Mouse (Mus musculus): Measurements from ENCODE around the gene Kpna7. TPM values are rescaled to one million over a fixed set of nuclear protein-coding genes. Genes with fewer than 3 reads are reported as not detected.

Gene Kpna7
- polyA plus RNA-seq, 1 experiment from 2014 or later = not detected

DNA sequence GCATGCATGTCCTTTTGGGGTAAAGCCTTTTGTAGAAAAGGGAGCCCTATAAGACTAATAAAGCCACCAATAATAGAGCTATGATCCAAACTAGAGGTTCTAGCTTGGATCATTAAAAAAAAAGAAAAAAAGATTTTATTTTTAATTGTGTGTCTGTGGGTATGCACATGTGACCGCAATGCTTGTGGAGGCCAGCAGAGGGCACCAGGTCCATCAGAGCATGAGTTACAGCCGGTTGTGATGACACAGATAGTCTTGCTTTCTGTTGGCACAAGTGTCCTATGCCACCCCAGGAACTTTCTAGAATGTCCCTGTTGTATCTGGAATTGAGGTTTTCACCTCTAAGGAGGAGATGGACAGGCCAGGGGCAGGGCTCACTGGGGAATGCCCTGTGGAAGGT, 35.6 kb upstream of the Kpna7 start:
- Histone ChIP-seq H3K27ac (ENCODE audit: low read depth, low read length) (no peak overlapping the region), H3K9ac (ENCODE audit: low read depth, low read length) (no peak overlapping the region), H3K4me2 (ENCODE audit: low read length) (no peak overlapping the region), H3K9me3 (ENCODE audit: control insufficient read depth, low read length) (no peaks in the 10 kb centered on the region), H3K4me1 (ENCODE audit: control insufficient read depth, insufficient read depth, low read depth, low read length) (peaks cover 4% of the 10 kb centered on the region), H3K36me3 (ENCODE audit: control insufficient read depth, insufficient read depth, low read length) (no peaks in the 10 kb centered on the region; the same call in none of the 2 replicates), H3K27me3 (replicated peaks; ENCODE audit: control insufficient read depth, insufficient read depth, low read length) (peaks cover 5% of the 10 kb centered on the region; the same call in 1 of the 2 replicates), H3K4me3 (ENCODE audit: low read length) (no peak overlapping the region)
- 83% methylated on average over 2 of the region's 2 CpGs for WGBS
- no peak for ATAC-seq

- no peak for ATAC-seq
- WGBS = 86% methylated on average over 5 of the region's 5 CpGs
- no peak overlapping the region for H3K4me2 ChIP-seq (ENCODE audit: low read length)
These were observed 34.6 kb upstream of the Kpna7 start for GRCm38 (mm10) chr5:145118461-145118860.

GRCm38 (mm10) chr5:145118005-145118404, 34.2 kb upstream of the Kpna7 start:
- Histone ChIP-seq H3K27me3 (replicated peaks; ENCODE audit: control insufficient read depth, insufficient read depth, low read length) (peaks cover 5% of the 10 kb centered on the region; the same call in 1 of the 2 replicates), H3K27ac (ENCODE audit: low read depth, low read length) (no peak overlapping the region), H3K4me1 (ENCODE audit: control insufficient read depth, insufficient read depth, low read depth, low read length) (peaks cover 9% of the 10 kb centered on the region), H3K4me3 (ENCODE audit: low read length) (no peak overlapping the region), H3K9me3 (ENCODE audit: control insufficient read depth, low read length) (no peaks in the 10 kb centered on the region), H3K36me3 (ENCODE audit: control insufficient read depth, insufficient read depth, low read length) (no peaks in the 10 kb centered on the region), H3K4me2 (ENCODE audit: low read length) (no peak overlapping the region), H3K9ac (ENCODE audit: low read depth, low read length) (no peak overlapping the region)
- ATAC-seq = no peak
- 58% methylated on average over 6 of the region's 6 CpGs for WGBS

More at GRCm38 (mm10) chr5:145118461-145118860, 34.6 kb upstream of the Kpna7 start:
- no peak overlapping the region for H3K4me3 ChIP-seq (ENCODE audit: low read length)
- H3K36me3 ChIP-seq (ENCODE audit: control insufficient read depth, insufficient read depth, low read length) = no peaks in the 10 kb centered on the region
- no peaks in the 10 kb centered on the region for H3K9me3 ChIP-seq (ENCODE audit: control insufficient read depth, low read length)
- peaks cover 9% of the 10 kb centered on the region for H3K4me1 ChIP-seq (ENCODE audit: control insufficient read depth, insufficient read depth, low read depth, low read length)
- H3K27ac ChIP-seq (ENCODE audit: low read depth, low read length) = no peak overlapping the region
- peaks cover 5% of the 10 kb centered on the region; the same call in 1 of the 2 replicates for H3K27me3 ChIP-seq (replicated peaks; ENCODE audit: control insufficient read depth, insufficient read depth, low read length)
- no peak overlapping the region for H3K9ac ChIP-seq (ENCODE audit: low read depth, low read length)

- Histone ChIP-seq H3K9me3 (ENCODE audit: control insufficient read depth, low read length) (no peaks in the 10 kb centered on the region), H3K27ac (ENCODE audit: low read depth, low read length) (no peak overlapping the region; the same call in 1 of the 2 replicates), H3K4me3 (ENCODE audit: low read length) (no peak overlapping the region), H3K4me1 (ENCODE audit: control insufficient read depth, insufficient read depth, low read depth, low read length) (peaks cover 9% of the 10 kb centered on the region), H3K27me3 (replicated peaks; ENCODE audit: control insufficient read depth, insufficient read depth, low read length) (peaks cover 5% of the 10 kb centered on the region; the same call in 1 of the 2 replicates), H3K4me2 (ENCODE audit: low read length) (no peak overlapping the region), H3K9ac (ENCODE audit: low read depth, low read length) (no peak overlapping the region), H3K36me3 (ENCODE audit: control insufficient read depth, insufficient read depth, low read length) (no peaks in the 10 kb centered on the region)
- 45% methylated on average over 10 of the region's 10 CpGs for WGBS
- ATAC-seq = no peak
These were observed 33.1 kb upstream of the Kpna7 start for GRCm38 (mm10) chr5:145116916-145117315.

DNA sequence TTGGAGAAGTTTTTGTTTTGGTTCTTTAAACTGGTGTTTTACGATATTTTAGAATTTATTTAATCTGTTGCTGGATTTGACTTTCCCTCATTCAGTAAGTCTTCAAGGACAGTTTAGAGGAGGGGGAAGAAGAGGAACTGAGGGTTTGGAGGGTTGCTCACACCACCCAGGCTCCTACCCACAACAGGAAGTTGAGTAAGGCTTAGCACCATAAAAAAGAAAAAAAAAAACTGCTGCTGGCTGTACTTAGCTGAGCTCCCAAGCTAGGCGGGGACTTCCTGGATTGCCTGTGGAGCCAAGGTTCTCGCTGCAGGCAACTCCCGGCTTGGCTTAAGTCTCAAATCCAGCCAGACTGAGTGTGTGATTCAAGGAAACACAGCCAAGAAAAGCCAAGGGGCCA, 32.5 kb upstream of the Kpna7 start:
- Histone ChIP-seq H3K27ac (ENCODE audit: low read depth, low read length) (no peak overlapping the region; the same call in 1 of the 2 replicates), H3K36me3 (ENCODE audit: control insufficient read depth, insufficient read depth, low read length) (no peaks in the 10 kb centered on the region), H3K4me2 (ENCODE audit: low read length) (no peak overlapping the region), H3K9ac (ENCODE audit: low read depth, low read length) (no peak overlapping the region), H3K27me3 (replicated peaks; ENCODE audit: control insufficient read depth, insufficient read depth, low read length) (peaks cover 5% of the 10 kb centered on the region; the same call in 1 of the 2 replicates), H3K4me3 (ENCODE audit: low read length) (no peak overlapping the region), H3K4me1 (ENCODE audit: control insufficient read depth, insufficient read depth, low read depth, low read length) (peaks cover 9% of the 10 kb centered on the region), H3K9me3 (ENCODE audit: control insufficient read depth, low read length) (no peaks in the 10 kb centered on the region)
- 52% methylated on average over 4 of the region's 4 CpGs for WGBS
- no peak for ATAC-seq

DNA sequence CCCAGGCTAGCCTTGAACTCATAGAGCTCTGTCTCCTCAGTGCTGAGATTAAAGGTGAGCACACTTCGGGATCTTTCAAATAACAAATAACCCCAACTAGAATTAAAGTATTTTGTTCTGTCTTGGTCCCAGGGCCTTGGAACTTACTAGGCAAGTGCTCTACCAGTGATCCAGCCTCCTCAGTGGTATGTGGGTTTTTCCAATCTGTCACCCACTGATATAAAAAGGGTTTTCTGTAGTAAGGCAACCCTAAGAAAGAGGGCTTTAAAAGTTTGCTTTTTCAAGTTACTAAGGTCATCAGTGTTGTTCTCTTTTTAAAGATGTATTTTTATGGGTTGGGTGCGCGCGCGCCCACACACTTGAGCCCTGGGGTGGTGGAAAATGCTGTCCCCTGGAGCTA, 31.9 kb upstream of the Kpna7 start:
- Histone ChIP-seq H3K4me1 (ENCODE audit: control insufficient read depth, insufficient read depth, low read depth, low read length) (peaks cover 9% of the 10 kb centered on the region), H3K9ac (ENCODE audit: low read depth, low read length) (no peak overlapping the region), H3K27ac (ENCODE audit: low read depth, low read length) (no peak overlapping the region), H3K27me3 (replicated peaks; ENCODE audit: control insufficient read depth, insufficient read depth, low read length) (peaks cover 5% of the 10 kb centered on the region; the same call in 1 of the 2 replicates), H3K36me3 (ENCODE audit: control insufficient read depth, insufficient read depth, low read length) (peaks cover under 1% of the 10 kb centered on the region; the same call in 1 of the 2 replicates), H3K4me3 (ENCODE audit: low read length) (no peak overlapping the region), H3K4me2 (ENCODE audit: low read length) (no peak overlapping the region), H3K9me3 (ENCODE audit: control insufficient read depth, low read length) (no peaks in the 10 kb centered on the region)
- 91% methylated on average over 5 of the region's 5 CpGs for WGBS
- no peak for ATAC-seq

DNA sequence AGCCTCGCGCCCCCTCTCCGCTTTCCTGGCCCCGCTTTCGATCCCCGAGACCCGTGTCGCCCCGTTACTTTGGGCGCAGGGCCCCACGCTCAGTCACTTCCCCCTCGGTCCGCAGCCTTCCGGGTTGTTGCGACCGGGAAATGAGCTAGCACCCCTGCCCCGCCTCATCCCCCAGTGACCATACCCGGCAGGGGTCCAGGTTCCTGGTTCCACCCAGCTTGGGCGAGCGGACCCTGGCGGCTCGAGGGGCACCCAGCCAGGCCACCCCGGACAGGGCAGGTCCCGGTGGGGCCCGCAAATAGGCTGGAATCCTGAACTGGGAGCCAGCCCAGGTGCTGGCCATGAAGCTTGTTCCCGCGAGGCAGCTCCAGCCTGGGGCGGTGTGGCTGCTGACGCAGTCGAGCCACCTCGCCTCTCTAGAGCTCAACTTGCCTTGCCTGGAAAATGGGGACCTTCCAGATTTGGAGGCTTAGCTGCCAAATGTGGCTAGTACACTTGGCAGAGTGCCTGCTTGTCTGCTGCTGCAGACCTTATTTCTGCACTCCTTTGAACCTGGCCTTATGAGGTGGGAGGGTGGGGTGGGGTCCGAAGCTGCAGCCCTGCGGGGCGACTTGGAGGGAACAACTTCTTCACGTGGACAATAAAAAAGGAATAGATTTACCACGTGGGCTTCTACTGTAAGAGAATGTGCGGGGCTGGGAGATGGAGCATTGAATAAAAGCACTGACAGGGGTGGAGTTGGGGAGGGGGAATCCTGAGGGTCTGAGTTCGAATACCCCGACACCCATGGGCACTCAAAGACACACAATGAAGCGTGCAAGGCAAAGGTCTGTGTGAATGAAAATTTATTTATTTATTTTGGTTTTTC, 31.0 kb upstream of the Kpna7 start:
- 18% methylated on average over 39 of the region's 40 CpGs for WGBS
- H3K27ac ChIP-seq (ENCODE audit: low read depth, low read length) = peak overlapping the region; percentile 19; the same call in 1 of the 2 replicates
- 0 out of 2 replicates have a peak, but pooled peaks have one; percentile 4 for ATAC-seq
- H3K9ac ChIP-seq (ENCODE audit: low read depth, low read length) = peak overlapping the region; percentile 65
- peak overlapping the region; percentile 59 for H3K4me2 ChIP-seq (ENCODE audit: low read length)
- no peaks in the 10 kb centered on the region for H3K9me3 ChIP-seq (ENCODE audit: control insufficient read depth, low read length)
- H3K4me3 ChIP-seq (ENCODE audit: low read length) = peak overlapping the region; percentile 43
- peaks cover 10% of the 10 kb centered on the region for H3K36me3 ChIP-seq (ENCODE audit: control insufficient read depth, insufficient read depth, low read length)
- H3K4me1 ChIP-seq (ENCODE audit: control insufficient read depth, insufficient read depth, low read depth, low read length) = peaks cover 9% of the 10 kb centered on the region
- H3K27me3 ChIP-seq (replicated peaks; ENCODE audit: control insufficient read depth, insufficient read depth, low read length) = peaks cover 5% of the 10 kb centered on the region; the same call in 1 of the 2 replicates

- peak; percentile 53 for ATAC-seq
- Histone ChIP-seq H3K27me3 (replicated peaks; ENCODE audit: control insufficient read depth, insufficient read depth, low read length) (peaks cover 5% of the 10 kb centered on the region; the same call in 1 of the 2 replicates), H3K36me3 (ENCODE audit: control insufficient read depth, insufficient read depth, low read length) (peaks cover 10% of the 10 kb centered on the region), H3K4me1 (ENCODE audit: control insufficient read depth, insufficient read depth, low read depth, low read length) (peaks cover 9% of the 10 kb centered on the region), H3K4me2 (ENCODE audit: low read length) (peak within 1 kb of the TSS; percentile 59), H3K9me3 (ENCODE audit: control insufficient read depth, low read length) (no peaks in the 10 kb centered on the region), H3K9ac (ENCODE audit: low read depth, low read length) (peak within 1 kb of the TSS; percentile 65), H3K27ac (ENCODE audit: low read depth, low read length) (peak within 1 kb of the TSS; percentile 19; the same call in 1 of the 2 replicates), H3K4me3 (ENCODE audit: low read length) (peak within 1 kb of the TSS; percentile 43)
- under 1% methylated on average over 44 of the region's 53 CpGs for WGBS
These were observed 30.3 kb upstream of the Kpna7 start, which contains the start of gene Arpc1b for GRCm38 (mm10) chr5:145114071-145114605. TSS of gene Arpc1b (plus strand) at chr5:145114215.

DNA sequence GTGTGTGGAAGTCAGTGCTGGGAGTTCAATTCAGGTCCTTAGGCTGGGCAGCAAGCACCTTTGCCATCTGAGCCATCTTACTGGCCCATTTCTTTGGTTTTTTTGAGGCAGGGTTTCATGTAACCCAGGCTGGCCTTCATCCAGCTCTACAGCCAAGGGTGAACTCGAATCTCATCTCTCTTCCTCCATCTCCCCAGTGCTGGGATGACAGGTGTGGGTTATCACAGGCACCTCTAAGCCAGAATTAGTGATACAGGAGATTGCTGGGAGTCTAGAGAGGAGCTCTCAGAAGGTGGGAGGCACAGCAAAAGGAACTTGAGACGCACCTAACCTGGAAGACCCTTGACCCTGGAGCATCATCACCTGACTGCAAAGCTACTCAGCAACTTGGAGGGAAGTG, 29.6 kb upstream of the Kpna7 start:
- Histone ChIP-seq H3K4me2 (ENCODE audit: low read length) (no peak overlapping the region), H3K36me3 (ENCODE audit: control insufficient read depth, insufficient read depth, low read length) (peaks cover 15% of the 10 kb centered on the region), H3K4me1 (ENCODE audit: control insufficient read depth, insufficient read depth, low read depth, low read length) (peaks cover 9% of the 10 kb centered on the region), H3K9me3 (ENCODE audit: control insufficient read depth, low read length) (no peaks in the 10 kb centered on the region), H3K9ac (ENCODE audit: low read depth, low read length) (no peak overlapping the region), H3K27me3 (replicated peaks; ENCODE audit: control insufficient read depth, insufficient read depth, low read length) (peaks cover 5% of the 10 kb centered on the region; the same call in 1 of the 2 replicates), H3K4me3 (ENCODE audit: low read length) (no peak overlapping the region; the same call in 1 of the 2 replicates), H3K27ac (ENCODE audit: low read depth, low read length) (no peak overlapping the region)
- WGBS = 50% methylated on average over 2 of the region's 2 CpGs
- no peak for ATAC-seq

Data from hindbrain, embryonic 16.5 days (tissue).